Mouse (Mus musculus): ENCODE data around the gene Gm11937. TPM values are rescaled to one million over a fixed set of nuclear protein-coding genes. Genes with fewer than 3 reads are reported as not detected.
A peak's percentile ranks its signal among the peaks of the same experiment; 100 is the strongest.

Gm11937 gene
- polyA plus RNA-seq, 1 experiment from 2014 or later = not detected

DNA sequence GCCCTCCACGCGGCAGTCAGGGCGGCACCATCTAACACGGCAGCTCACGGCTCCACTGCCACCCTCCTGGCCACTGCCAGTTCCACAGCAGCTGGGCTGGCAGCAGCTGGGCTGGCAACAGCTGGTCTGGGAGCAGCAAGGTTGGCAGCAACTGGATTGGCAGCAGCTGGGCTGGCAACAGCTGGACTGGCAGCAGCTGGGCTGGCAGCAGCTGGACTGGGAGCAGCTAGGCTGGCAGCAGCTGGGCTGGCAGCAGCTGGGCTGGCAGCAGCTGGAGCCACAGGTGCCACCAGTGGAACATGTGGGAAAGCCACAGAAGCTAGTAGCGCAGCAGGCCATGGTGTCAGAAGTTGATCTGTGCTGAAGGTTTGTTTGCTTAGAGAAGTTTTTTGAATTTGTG is 19.0 kb downstream of the Gm11937 start, which contains the start of gene Krtap1-3:
Gene Krtap1-3, minus strand, starts transcription at position 359 of the 400 bp plus-strand sequence.
- no peak within 1 kb of the TSS for H3K27ac ChIP-seq (ENCODE audit: low read length)
- no peaks in the 10 kb centered on the region for H3K9me3 ChIP-seq (ENCODE audit: control insufficient read depth, low read length)
- 85% methylated on average over 6 of the region's 6 CpGs for WGBS
- H3K9ac ChIP-seq (ENCODE audit: low read depth, low read length) = no peak within 1 kb of the TSS
- no peak for ATAC-seq
- no peaks in the 10 kb centered on the region for H3K4me1 ChIP-seq (ENCODE audit: control insufficient read depth, insufficient read depth, low read length)
- H3K27me3 ChIP-seq (replicated peaks; ENCODE audit: control insufficient read depth, insufficient read depth, low read length) = no peaks in the 10 kb centered on the region
- H3K36me3 ChIP-seq (ENCODE audit: control insufficient read depth, insufficient read depth, low read length) = no peaks in the 10 kb centered on the region
- no peak within 1 kb of the TSS for H3K4me2 ChIP-seq (ENCODE audit: low read depth, low read length)
- H3K4me3 ChIP-seq (ENCODE audit: low read length) = no peak within 1 kb of the TSS

DNA sequence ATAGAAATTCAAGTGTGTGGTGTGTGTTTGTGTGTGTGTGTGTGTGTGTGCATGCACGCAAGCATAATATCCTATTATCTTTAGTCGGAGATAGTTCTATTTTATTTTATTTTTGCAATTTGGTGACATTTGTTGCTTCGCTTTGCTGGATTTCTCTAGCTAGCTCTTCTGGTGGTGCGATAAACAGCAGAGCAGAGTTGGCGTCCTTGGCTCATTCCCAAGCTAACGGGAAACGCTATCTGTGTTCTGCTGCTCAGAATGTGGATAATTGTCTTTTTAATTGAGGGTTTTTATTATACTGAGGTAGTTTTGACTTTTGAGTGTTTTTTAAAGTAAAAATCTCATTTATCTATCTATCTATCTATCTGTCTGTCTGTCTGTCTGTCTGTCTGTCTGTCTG is 24.9 kb downstream of the Gm11937 start:
- Histone ChIP-seq H3K9me3 (ENCODE audit: control insufficient read depth, low read length) (no peaks in the 10 kb centered on the region), H3K27ac (ENCODE audit: low read length) (no peak overlapping the region), H3K36me3 (ENCODE audit: control insufficient read depth, insufficient read depth, low read length) (no peaks in the 10 kb centered on the region), H3K27me3 (replicated peaks; ENCODE audit: control insufficient read depth, insufficient read depth, low read length) (no peaks in the 10 kb centered on the region), H3K4me1 (ENCODE audit: control insufficient read depth, insufficient read depth, low read length) (no peaks in the 10 kb centered on the region), H3K9ac (ENCODE audit: low read depth, low read length) (no peak overlapping the region), H3K4me2 (ENCODE audit: low read depth, low read length) (no peak overlapping the region), H3K4me3 (ENCODE audit: low read length) (no peak overlapping the region)
- 79% methylated on average over 7 of the region's 7 CpGs for WGBS
- ATAC-seq = no peak

DNA sequence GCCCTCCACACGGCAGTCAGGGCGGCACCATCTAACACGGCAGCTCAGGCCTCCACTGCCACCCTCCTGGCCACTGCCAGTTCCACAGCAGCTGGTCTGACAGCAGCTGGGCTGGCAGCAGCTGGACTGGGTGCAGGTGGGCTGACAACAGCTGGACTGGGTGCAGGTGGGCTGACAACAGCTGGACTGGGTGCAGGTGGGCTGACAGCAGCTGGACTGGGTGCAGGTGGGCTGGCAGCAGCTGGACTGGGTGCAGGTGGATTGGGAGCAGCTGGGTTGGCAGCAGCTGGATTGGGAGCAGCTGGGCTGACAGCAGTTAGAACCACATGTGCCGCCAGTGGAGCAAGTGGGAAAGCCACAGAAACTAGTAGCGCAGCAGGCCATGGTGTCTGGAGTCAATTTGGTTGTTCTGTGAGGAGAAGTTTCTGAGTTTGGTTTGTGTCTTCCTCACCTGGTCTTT is 26.7 kb downstream of the Gm11937 start, which contains the start of gene Krtap1-4:
Gene Krtap1-4, minus strand, starts transcription at position 410 of the 460 bp plus-strand sequence.
- Histone ChIP-seq H3K4me2 (ENCODE audit: low read depth, low read length) (no peak within 1 kb of the TSS), H3K27me3 (replicated peaks; ENCODE audit: control insufficient read depth, insufficient read depth, low read length) (no peaks in the 10 kb centered on the region), H3K4me1 (ENCODE audit: control insufficient read depth, insufficient read depth, low read length) (no peaks in the 10 kb centered on the region), H3K27ac (ENCODE audit: low read length) (no peak within 1 kb of the TSS), H3K36me3 (ENCODE audit: control insufficient read depth, insufficient read depth, low read length) (no peaks in the 10 kb centered on the region), H3K9ac (ENCODE audit: low read depth, low read length) (no peak within 1 kb of the TSS), H3K4me3 (ENCODE audit: low read length) (no peak within 1 kb of the TSS), H3K9me3 (ENCODE audit: control insufficient read depth, low read length) (no peaks in the 10 kb centered on the region)
- 74% methylated on average over 5 of the region's 5 CpGs for WGBS
- ATAC-seq = no peak

DNA sequence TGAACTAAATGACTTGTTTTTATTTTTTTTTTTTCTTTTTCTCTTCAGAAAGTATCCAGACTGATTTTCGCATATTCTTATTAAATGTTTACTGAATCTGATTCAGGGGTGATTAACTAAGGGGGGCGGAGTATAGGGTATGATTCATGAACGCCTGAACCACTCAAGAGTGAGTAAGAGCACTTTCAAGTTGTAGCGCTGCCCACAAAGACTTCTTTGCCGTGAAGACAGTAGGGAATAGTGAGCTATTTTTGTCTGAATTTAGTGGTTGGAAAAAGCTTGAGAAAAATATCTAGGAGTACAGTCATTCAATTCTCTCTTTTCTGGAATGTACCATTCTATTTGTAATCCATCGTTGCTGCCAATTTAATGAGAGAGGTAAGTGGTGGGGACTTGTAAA is 28.4 kb downstream of the Gm11937 start:
- no peaks in the 10 kb centered on the region for H3K4me1 ChIP-seq (ENCODE audit: control insufficient read depth, insufficient read depth, low read length)
- no peak overlapping the region for H3K9ac ChIP-seq (ENCODE audit: low read depth, low read length)
- H3K36me3 ChIP-seq (ENCODE audit: control insufficient read depth, insufficient read depth, low read length) = no peaks in the 10 kb centered on the region
- 83% methylated on average over 6 of the region's 6 CpGs for WGBS
- no peak overlapping the region for H3K4me3 ChIP-seq (ENCODE audit: low read length)
- no peaks in the 10 kb centered on the region for H3K27me3 ChIP-seq (replicated peaks; ENCODE audit: control insufficient read depth, insufficient read depth, low read length)
- H3K9me3 ChIP-seq (ENCODE audit: control insufficient read depth, low read length) = no peaks in the 10 kb centered on the region
- H3K4me2 ChIP-seq (ENCODE audit: low read depth, low read length) = no peak overlapping the region
- no peak overlapping the region for H3K27ac ChIP-seq (ENCODE audit: low read length)
- no peak for ATAC-seq

DNA sequence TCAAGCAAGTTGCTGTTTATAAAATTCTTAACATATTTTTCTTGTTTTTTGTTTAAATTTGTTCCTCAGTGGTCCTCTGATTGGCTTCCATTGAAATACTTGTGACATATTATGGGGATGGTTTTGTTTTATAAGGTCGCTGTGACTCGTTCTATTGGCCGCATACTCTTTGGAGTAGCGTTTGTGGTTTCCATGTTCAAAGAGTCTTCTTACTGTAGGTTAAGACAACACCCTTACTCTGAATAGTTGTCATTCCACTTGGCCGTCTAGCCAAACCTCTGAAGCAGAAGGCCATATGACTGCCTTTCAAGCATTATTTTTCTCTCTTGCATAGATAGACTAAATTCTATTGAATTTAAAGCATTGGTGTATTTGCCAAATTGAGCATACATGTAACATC is 28.9 kb downstream of the Gm11937 start:
- ATAC-seq = no peak
- WGBS = 92% methylated on average over 5 of the region's 5 CpGs
- H3K27ac ChIP-seq (ENCODE audit: low read length) = no peak overlapping the region
- H3K4me2 ChIP-seq (ENCODE audit: low read depth, low read length) = no peak overlapping the region
- no peaks in the 10 kb centered on the region for H3K27me3 ChIP-seq (replicated peaks; ENCODE audit: control insufficient read depth, insufficient read depth, low read length)
- H3K36me3 ChIP-seq (ENCODE audit: control insufficient read depth, insufficient read depth, low read length) = no peaks in the 10 kb centered on the region
- no peaks in the 10 kb centered on the region for H3K9me3 ChIP-seq (ENCODE audit: control insufficient read depth, low read length)
- H3K9ac ChIP-seq (ENCODE audit: low read depth, low read length) = no peak overlapping the region
- no peak overlapping the region for H3K4me3 ChIP-seq (ENCODE audit: low read length)
- H3K4me1 ChIP-seq (ENCODE audit: control insufficient read depth, insufficient read depth, low read length) = no peaks in the 10 kb centered on the region

DNA sequence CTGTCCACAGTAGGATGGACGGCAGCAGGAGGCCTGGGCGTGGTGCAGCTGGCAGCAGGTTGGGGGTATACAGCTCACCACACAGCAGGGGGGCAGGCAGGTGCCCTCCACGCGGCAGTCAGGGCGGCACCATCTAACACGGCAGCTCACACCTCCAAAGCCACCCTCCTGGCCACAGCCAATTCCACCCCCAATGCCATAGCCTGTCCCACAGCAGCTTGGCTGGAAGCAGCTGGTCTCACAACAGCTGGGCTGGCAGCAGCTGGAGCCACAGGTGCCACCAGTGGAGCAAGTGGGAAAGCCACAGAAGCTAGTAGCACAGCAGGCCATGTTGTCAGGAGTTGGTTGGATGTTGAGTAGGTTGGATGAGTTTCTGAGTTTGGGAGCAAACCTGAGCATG is 29.4 kb downstream of the Gm11937 start, which contains the start of gene Krtap1-5:
Gene Krtap1-5, minus strand, starts transcription at position 381 of the 400 bp plus-strand sequence.
- Histone ChIP-seq H3K9ac (ENCODE audit: low read depth, low read length) (no peak within 1 kb of the TSS), H3K27ac (ENCODE audit: low read length) (no peak within 1 kb of the TSS), H3K4me1 (ENCODE audit: control insufficient read depth, insufficient read depth, low read length) (no peaks in the 10 kb centered on the region), H3K4me2 (ENCODE audit: low read depth, low read length) (no peak within 1 kb of the TSS), H3K9me3 (ENCODE audit: control insufficient read depth, low read length) (no peaks in the 10 kb centered on the region), H3K4me3 (ENCODE audit: low read length) (no peak within 1 kb of the TSS), H3K36me3 (ENCODE audit: control insufficient read depth, insufficient read depth, low read length) (no peaks in the 10 kb centered on the region), H3K27me3 (replicated peaks; ENCODE audit: control insufficient read depth, insufficient read depth, low read length) (no peaks in the 10 kb centered on the region)
- 87% methylated on average over 6 of the region's 6 CpGs for WGBS
- no peak for ATAC-seq

DNA sequence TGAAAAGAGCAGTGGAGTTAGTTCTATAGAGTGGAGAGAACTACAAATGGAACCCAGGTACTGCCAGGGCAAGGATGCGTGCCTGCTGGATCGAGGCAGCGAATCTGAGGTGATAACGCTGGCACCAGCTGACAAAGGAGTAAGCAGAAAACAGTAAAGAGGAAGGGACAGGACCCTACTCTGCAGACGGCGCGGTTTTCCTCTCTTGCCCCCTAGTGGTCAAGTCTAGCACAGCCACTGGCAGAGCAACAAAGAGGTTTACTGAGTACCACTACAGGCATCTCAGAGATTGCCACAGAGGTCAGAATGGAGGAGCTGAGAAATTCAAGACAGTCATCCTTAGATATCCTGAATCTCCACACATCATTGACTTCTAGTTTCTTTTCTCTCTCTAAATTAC is 35.9 kb downstream of the Gm11937 start:
- Histone ChIP-seq H3K4me2 (ENCODE audit: low read depth, low read length) (peak overlapping the region; percentile 34), H3K9me3 (ENCODE audit: control insufficient read depth, low read length) (no peaks in the 10 kb centered on the region), H3K4me1 (ENCODE audit: control insufficient read depth, insufficient read depth, low read length) (no peaks in the 10 kb centered on the region), H3K9ac (ENCODE audit: low read depth, low read length) (peak overlapping the region; percentile 41; the same call in 1 of the 2 replicates), H3K4me3 (ENCODE audit: low read length) (no peak overlapping the region), H3K36me3 (ENCODE audit: control insufficient read depth, insufficient read depth, low read length) (no peaks in the 10 kb centered on the region), H3K27me3 (replicated peaks; ENCODE audit: control insufficient read depth, insufficient read depth, low read length) (no peaks in the 10 kb centered on the region), H3K27ac (ENCODE audit: low read length) (no peak overlapping the region)
- 3% methylated on average over 7 of the region's 7 CpGs for WGBS
- ATAC-seq = 0 out of 2 replicates have a peak, but pooled peaks have one; percentile 58

DNA sequence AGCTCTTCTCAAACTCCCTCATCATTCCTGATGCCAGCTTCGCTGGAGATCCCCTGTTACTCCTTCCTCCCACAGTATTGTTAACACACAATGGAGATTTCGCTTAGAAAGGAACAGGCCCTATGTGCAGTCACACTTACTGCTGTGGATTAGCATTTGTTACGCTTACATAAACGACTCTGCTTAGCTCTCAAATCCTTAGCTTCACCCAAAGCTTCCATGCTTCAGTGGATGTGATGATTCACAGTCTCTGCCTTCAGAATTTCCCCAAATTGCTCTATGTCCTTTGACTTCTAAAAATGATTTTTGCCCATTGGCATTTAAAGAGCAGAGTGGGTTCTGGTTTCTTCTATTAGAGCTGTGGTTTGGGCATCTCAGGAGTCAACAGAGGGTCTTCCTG is 36.8 kb downstream of the Gm11937 start:
- ATAC-seq = no peak
- Histone ChIP-seq H3K4me2 (ENCODE audit: low read depth, low read length) (no peak overlapping the region), H3K4me1 (ENCODE audit: control insufficient read depth, insufficient read depth, low read length) (no peaks in the 10 kb centered on the region), H3K9ac (ENCODE audit: low read depth, low read length) (no peak overlapping the region), H3K27ac (ENCODE audit: low read length) (no peak overlapping the region), H3K27me3 (replicated peaks; ENCODE audit: control insufficient read depth, insufficient read depth, low read length) (no peaks in the 10 kb centered on the region), H3K4me3 (ENCODE audit: low read length) (no peak overlapping the region), H3K36me3 (ENCODE audit: control insufficient read depth, insufficient read depth, low read length) (no peaks in the 10 kb centered on the region), H3K9me3 (ENCODE audit: control insufficient read depth, low read length) (no peaks in the 10 kb centered on the region)
- WGBS = 65% methylated on average over 4 of the region's 4 CpGs

DNA sequence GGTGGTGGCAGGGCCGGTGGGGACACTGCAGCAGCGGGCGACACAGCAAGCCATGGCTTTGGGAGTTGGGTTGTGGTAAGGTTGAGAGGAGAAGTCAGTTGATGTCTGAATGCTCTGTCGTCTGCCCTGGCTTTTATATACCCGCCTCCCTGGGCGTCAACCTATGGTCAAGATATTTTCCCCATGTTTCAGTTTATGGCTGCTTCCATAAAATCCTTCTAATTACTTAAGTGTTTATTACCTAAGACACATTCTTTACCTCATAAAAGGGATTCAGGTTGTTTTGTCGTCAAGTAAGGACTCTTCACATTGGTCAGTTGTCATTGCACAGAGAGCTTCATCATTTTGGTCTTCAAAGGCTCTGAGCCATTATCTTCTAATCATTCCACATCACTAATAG is 43.5 kb downstream of the Gm11937 start, which contains the start of gene Krtap3-1:
Gene Krtap3-1, minus strand, starts transcription at position 101 of the 400 bp plus-strand sequence.
- WGBS = 69% methylated on average over 7 of the region's 7 CpGs
- H3K4me1 ChIP-seq (ENCODE audit: control insufficient read depth, insufficient read depth, low read length) = no peaks in the 10 kb centered on the region
- ATAC-seq = no peak
- H3K4me3 ChIP-seq (ENCODE audit: low read length) = no peak within 1 kb of the TSS
- no peak within 1 kb of the TSS for H3K27ac ChIP-seq (ENCODE audit: low read length)
- no peaks in the 10 kb centered on the region for H3K9me3 ChIP-seq (ENCODE audit: control insufficient read depth, low read length)
- H3K36me3 ChIP-seq (ENCODE audit: control insufficient read depth, insufficient read depth, low read length) = no peaks in the 10 kb centered on the region
- H3K4me2 ChIP-seq (ENCODE audit: low read depth, low read length) = no peak within 1 kb of the TSS
- H3K9ac ChIP-seq (ENCODE audit: low read depth, low read length) = no peak within 1 kb of the TSS
- no peaks in the 10 kb centered on the region for H3K27me3 ChIP-seq (replicated peaks; ENCODE audit: control insufficient read depth, insufficient read depth, low read length)

DNA sequence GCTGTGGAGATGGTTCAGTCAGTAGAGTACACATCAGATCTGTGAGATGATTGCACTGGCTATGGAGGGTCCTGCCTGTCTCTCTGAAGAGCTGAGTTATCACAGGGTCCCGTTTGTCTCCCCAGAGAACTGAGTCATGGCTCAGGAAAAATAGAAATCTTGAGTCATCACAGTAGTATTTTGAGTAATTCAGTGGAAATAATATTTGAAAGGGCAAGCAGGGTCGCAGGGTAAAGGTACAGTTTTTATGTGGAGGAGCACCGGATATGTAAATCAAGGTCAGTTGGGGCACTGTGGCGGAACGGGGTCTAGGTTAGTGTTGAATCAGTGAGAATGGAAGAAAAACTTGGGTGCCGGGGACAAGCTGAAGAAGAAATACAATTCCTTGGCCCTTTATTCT is 47.4 kb downstream of the Gm11937 start:
- H3K9me3 ChIP-seq (ENCODE audit: control insufficient read depth, low read length) = no peaks in the 10 kb centered on the region
- no peak for ATAC-seq
- no peaks in the 10 kb centered on the region for H3K36me3 ChIP-seq (ENCODE audit: control insufficient read depth, insufficient read depth, low read length)
- no peak overlapping the region for H3K27ac ChIP-seq (ENCODE audit: low read length)
- H3K9ac ChIP-seq (ENCODE audit: low read depth, low read length) = no peak overlapping the region
- 84% methylated on average over 6 of the region's 6 CpGs for WGBS
- no peak overlapping the region for H3K4me3 ChIP-seq (ENCODE audit: low read length)
- no peaks in the 10 kb centered on the region for H3K4me1 ChIP-seq (ENCODE audit: control insufficient read depth, insufficient read depth, low read length)
- H3K27me3 ChIP-seq (replicated peaks; ENCODE audit: control insufficient read depth, insufficient read depth, low read length) = no peaks in the 10 kb centered on the region
- no peak overlapping the region for H3K4me2 ChIP-seq (ENCODE audit: low read depth, low read length)
